Mouse (Mus musculus) megakaryocyte, embryonic 14.5 days (primary cell): Measurements from ENCODE around the gene Pald1.

Experiments used
- FLI1 ChIP-seq: IDR thresholded peaks from 2 replicates; pipeline ENCODE4 v1.6.1; 2012; ENCODE audit warnings: low read length, inconsistent platforms, mixed read lengths
- GATA1 ChIP-seq: IDR thresholded peaks from 3 replicates; pipeline ENCODE4 v1.6.1; 2012; ENCODE audit warnings: mixed read lengths, low read length, inconsistent platforms, borderline replicate concordance

DNA sequence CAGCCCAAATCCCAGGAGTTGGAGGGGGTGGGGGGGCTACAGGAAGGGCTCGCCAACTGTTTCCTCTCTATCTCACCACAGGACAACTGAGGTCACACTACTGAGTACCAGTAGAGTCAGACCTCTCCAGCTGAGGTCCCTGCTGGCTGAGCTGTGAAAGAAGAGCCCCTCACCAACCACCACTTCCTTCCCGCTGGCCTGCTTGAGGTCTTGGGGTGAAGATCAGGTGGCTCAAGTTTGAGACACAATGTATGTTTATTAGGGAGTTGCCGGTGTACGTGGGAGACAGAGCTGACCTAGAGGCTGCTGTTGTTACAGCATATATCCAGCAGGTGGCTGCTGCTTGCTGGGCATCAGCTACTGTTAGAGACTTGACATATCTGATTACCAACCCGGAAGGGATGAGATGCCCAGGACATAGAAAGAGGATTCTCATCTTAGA is 107.6 kb downstream of the Pald1 start:
- TF ChIP-seq GATA1 (no peak), FLI1 (no peak)
